Mouse (Mus musculus) midbrain, embryonic 14.5 days (tissue): ENCODE measurements around the gene Dip2b. TPM values are rescaled to one million over a fixed set of nuclear protein-coding genes. Genes with fewer than 3 reads are reported as not detected.

ENCODE experiments used
- ATAC-seq: fragments of 200-750 bp; cut with Nextera tagmentation; 2 replicates; pipeline ENCODE4 v1.8.0; 2017; ENCODE audit warnings: moderate number of reproducible peaks, moderate library complexity; ENCODE audit not compliant: low FRiP score, low TSS enrichment
- DNase-seq: peaks from one replicate; pipeline ENCODE4 v3.0.0-alpha.2; 2015
- H3K27ac ChIP-seq: fragments of 300-500 bp; sonication (generic); replicated peaks from 2 replicates; pipeline ENCODE4 v1.5.1; 2014; ENCODE audit warnings: mild to moderate bottlenecking, low read depth, low read length, moderate library complexity
- H3K27me3 ChIP-seq: fragments of 300-500 bp; sonication (generic); 2 replicates; pipeline ENCODE4 v1.6.1; 2014; ENCODE audit warnings: low read length, control low read depth, mixed read lengths; ENCODE audit not compliant: control insufficient read depth, insufficient read depth
- H3K36me3 ChIP-seq: fragments of 300-500 bp; sonication (generic); 2 replicates; pipeline ENCODE4 v1.6.1; 2014; ENCODE audit warnings: low read length, control low read depth; ENCODE audit not compliant: control insufficient read depth, insufficient read depth
- H3K4me1 ChIP-seq: fragments of 300-500 bp; sonication (generic); 2 replicates; pipeline ENCODE4 v1.6.1; 2014; ENCODE audit warnings: mild to moderate bottlenecking, antibody characterized with exemption, low read length, control low read depth; ENCODE audit not compliant: control insufficient read depth, insufficient read depth
- H3K4me2 ChIP-seq: fragments of 300-500 bp; sonication (generic); 2 replicates; pipeline ENCODE4 v1.6.1; 2014; ENCODE audit warnings: mild to moderate bottlenecking, low read length, moderate library complexity
- H3K4me3 ChIP-seq: fragments of 300-500 bp; sonication (generic); replicated peaks from 2 replicates; pipeline ENCODE4 v1.5.1; 2014; ENCODE audit warnings: low read depth, low read length
- H3K9ac ChIP-seq: fragments of 300-500 bp; sonication (generic); replicated peaks from 2 replicates; pipeline ENCODE4 v1.6.1; 2014; ENCODE audit warnings: mild to moderate bottlenecking, low read length, moderate library complexity
- H3K9me3 ChIP-seq: fragments of 300-500 bp; sonication (generic); 2 replicates; pipeline ENCODE4 v1.6.1; 2016; ENCODE audit warnings: low read length, control low read depth, mixed read lengths; ENCODE audit not compliant: control insufficient read depth
- WGBS: fragments of 180-500 bp; shearing (Covaris S2); extraction: QIAGEN DNeasy Blood & Tissue Kit; methylation state at CpG from one replicate; pipeline ENCODE4 v1.1.7; 2014; 5-methylcytosine and 5-hydroxymethylcytosine counted together
- polyA plus RNA-seq: library from polyadenylated mRNA; unstranded; fragments of >200 nt; fragmentation: Nextera tagmentation; extraction: Ambion mirVana; gene quantifications from 2 replicates; pipeline ENCODE4 v1.2.1, GENCODE M21; 2014

The Dip2b gene
- polyA plus RNA-seq, 1 experiment from 2014 or later, result 31.1 TPM

DNA sequence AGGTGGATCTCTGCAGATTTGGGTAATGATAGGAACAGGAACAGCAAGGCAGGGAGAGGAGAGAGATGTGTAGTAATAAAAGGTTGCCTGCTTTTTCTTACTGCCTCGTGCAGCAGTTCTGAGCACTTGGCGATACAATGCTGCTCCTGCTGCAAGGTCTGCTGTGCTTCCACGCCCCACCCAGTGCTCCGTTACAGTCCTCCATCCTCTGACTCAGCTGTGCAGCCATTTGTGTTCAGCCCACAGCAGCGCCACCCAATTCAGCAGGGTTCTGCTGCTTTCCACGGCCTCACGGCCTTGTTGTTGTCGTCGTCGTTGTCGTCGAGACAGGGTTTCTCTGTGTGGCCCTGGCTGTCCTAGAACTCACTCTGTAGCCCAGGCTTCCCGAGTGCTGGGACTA lies 77.9 kb downstream of the Dip2b start:
- 89% methylated on average over 13 of the region's 13 CpGs for WGBS
- no peak for DNase-seq

DNA sequence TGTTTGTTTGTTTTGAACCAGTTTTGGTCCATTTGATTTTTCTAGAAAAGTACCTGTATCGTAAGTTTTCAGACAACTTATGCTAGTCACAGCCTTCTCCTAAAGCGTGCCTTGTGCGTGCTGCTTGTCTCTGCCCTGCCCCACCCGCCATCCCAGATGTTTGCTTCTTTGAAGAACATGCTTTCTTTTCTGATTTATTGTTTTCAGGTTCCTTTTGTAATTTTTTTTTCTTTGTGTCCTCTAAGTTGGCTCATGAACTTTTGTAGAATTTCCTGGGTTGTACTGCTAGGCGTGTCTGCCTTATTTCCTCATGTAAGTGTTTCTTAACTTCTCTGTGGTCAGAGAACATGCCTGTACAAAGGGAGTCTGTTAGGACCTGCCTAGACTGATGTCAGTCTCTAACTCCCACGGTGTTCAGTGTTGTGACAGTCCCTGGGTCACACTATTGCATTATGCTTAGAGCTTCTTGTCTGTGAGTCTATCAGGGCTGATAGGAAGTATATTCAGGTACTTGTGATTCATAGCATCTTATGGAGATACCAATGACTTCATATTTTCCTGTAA lies 80.8 kb downstream of the Dip2b start:
- H3K9ac ChIP-seq, result no peak overlapping the region
- H3K4me1 ChIP-seq, result no peaks in the 10 kb centered on the region
- no peak for ATAC-seq
- H3K9me3 ChIP-seq, result no peaks in the 10 kb centered on the region
- no peak overlapping the region for H3K4me3 ChIP-seq
- H3K36me3 ChIP-seq, result peaks cover 26% of the 10 kb centered on the region
- H3K27me3 ChIP-seq, result no peaks in the 10 kb centered on the region
- WGBS, result 88% methylated on average over 6 of the region's 6 CpGs
- no peak overlapping the region for H3K27ac ChIP-seq
- no peak for DNase-seq
- H3K4me2 ChIP-seq, result no peak overlapping the region

More for the DNA sequence above, 77.9 kb downstream of the Dip2b start:
- ATAC-seq, result no peak
- peaks cover 26% of the 10 kb centered on the region for H3K36me3 ChIP-seq
- no peak overlapping the region for H3K4me2 ChIP-seq
- H3K9me3 ChIP-seq, result no peaks in the 10 kb centered on the region
- H3K27ac ChIP-seq, result no peak overlapping the region
- H3K27me3 ChIP-seq, result no peaks in the 10 kb centered on the region
- H3K4me1 ChIP-seq, result no peaks in the 10 kb centered on the region
- no peak overlapping the region for H3K9ac ChIP-seq
- H3K4me3 ChIP-seq, result no peak overlapping the region

DNA sequence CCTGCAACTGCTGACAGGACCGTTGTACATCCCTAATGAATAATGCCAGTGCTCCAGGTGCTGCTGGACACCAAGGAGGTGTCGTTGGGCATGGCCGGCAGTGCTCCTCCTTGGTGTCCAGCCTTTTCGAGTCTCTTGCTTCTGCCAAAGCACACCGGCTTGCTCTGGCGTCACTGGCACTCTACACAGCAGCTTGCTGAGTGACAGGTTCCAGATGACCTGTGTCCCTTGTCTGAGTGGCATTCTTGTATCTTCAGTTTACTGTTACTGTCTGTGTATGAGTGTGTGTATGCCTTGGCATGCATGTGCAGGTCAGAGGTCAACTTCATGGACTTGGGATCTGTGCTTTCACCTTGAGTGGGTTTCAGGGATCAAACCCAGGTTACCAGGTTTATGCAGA lies 83.0 kb downstream of the Dip2b start:
- Histone ChIP-seq H3K4me2 (no peak overlapping the region), H3K9me3 (no peaks in the 10 kb centered on the region), H3K36me3 (peaks cover 25% of the 10 kb centered on the region), H3K27me3 (no peaks in the 10 kb centered on the region), H3K4me3 (no peak overlapping the region), H3K27ac (no peak overlapping the region), H3K9ac (no peak overlapping the region), H3K4me1 (no peaks in the 10 kb centered on the region)
- WGBS, result 96% methylated on average over 6 of the region's 6 CpGs
- ATAC-seq (no peak), DNase-seq (no peak)

DNA sequence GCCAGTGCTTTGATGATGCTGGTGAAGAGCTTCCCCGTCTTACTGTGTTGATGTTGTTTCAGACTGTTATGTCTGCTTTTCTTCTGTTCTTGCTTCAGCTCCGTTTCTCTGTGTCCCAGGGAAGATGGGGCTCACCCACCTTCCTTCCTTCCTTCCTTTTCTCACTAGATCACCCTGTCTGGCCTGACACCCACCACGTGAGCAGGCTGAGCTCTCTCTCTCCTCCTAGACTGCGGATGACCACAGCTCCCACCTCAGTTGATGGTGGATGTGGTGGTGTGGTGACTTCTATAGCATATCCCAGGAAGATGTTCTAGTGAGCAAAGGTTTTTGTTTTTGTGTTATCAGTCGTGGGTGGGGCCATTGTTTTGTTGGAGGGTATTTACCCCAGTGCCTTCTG lies 85.4 kb downstream of the Dip2b start:
- Histone ChIP-seq H3K36me3 (peaks cover 3% of the 10 kb centered on the region; the same call in 1 of the 2 replicates), H3K27me3 (no peaks in the 10 kb centered on the region), H3K4me3 (no peak overlapping the region), H3K9me3 (no peaks in the 10 kb centered on the region), H3K27ac (no peak overlapping the region), H3K9ac (no peak overlapping the region), H3K4me2 (no peak overlapping the region), H3K4me1 (no peaks in the 10 kb centered on the region)
- no peak for ATAC-seq
- no peak for DNase-seq
- WGBS, result 72% methylated on average over 5 of the region's 5 CpGs

DNA sequence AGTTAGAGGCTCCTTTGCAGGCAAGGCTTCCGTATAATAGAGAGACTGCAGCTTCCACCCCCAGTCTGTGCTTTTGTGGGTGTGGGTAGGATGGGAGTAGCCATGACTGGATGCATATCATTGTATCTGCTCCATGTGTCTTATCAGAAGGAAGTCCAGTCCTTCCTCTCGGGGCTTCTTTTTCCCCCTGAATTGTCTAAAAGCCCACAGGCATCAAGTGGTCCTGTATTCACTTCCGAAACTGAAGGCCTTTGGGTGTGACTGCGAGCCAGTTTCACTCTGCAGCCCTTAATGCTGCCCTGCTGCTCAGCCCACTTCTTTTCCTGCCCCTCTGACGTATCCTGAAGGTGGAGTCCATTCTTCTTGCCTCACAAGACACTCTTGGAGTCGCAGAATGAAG lies 86.8 kb downstream of the Dip2b start:
- no peak overlapping the region for H3K4me3 ChIP-seq
- no peaks in the 10 kb centered on the region for H3K4me1 ChIP-seq
- 0 out of 2 replicates have a peak overlapping the region, but pooled peaks have one; percentile 4 for H3K9ac ChIP-seq
- no peaks in the 10 kb centered on the region for H3K36me3 ChIP-seq
- no peak overlapping the region for H3K4me2 ChIP-seq
- 89% methylated on average over 6 of the region's 6 CpGs for WGBS
- no peaks in the 10 kb centered on the region for H3K27me3 ChIP-seq
- H3K9me3 ChIP-seq, result no peaks in the 10 kb centered on the region
- DNase-seq (no peak), ATAC-seq (no peak)
- H3K27ac ChIP-seq, result no peak overlapping the region

DNA sequence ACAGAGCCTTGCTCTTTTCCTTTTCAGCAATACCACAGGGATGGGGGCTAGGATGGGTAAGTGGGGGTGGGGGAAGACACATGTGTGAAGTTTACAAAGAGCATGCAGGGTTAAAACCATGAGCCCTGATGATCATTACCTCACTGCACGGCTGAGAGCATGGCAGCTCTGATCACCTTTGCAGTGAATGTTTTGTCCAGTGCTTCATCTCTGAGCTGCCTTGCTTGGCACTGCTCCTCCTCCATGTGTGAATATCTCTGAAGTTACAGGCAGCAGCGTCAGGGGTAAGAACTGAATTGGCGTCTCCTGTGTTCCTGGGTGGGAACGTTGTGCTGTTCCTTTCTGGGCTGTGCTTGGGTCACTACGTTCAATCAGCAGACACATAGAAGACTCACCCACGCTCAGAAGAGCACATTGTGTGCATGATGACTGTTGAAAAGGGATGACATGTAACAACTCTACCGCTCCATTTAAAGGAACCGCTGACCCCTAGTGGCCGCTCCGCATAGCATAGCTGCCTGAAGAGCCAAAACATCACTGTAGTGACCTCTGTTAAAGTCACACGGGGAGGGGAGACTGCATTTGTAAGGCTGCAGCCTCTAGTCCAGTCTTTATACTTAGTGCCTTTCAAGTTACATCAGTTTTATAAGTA lies 88.1 kb downstream of the Dip2b start:
- H3K27ac ChIP-seq, result 0 out of 2 replicates have a peak overlapping the region, but pooled peaks have one; percentile 60
- no peaks in the 10 kb centered on the region for H3K9me3 ChIP-seq
- no peak overlapping the region for H3K4me3 ChIP-seq
- DNase-seq (peak; percentile 90), ATAC-seq (no peak)
- H3K4me2 ChIP-seq, result no peak overlapping the region
- no peaks in the 10 kb centered on the region for H3K4me1 ChIP-seq
- H3K27me3 ChIP-seq, result no peaks in the 10 kb centered on the region
- H3K9ac ChIP-seq, result no peak overlapping the region
- 8% methylated on average over 11 of the region's 11 CpGs for WGBS
- H3K36me3 ChIP-seq, result no peaks in the 10 kb centered on the region

DNA sequence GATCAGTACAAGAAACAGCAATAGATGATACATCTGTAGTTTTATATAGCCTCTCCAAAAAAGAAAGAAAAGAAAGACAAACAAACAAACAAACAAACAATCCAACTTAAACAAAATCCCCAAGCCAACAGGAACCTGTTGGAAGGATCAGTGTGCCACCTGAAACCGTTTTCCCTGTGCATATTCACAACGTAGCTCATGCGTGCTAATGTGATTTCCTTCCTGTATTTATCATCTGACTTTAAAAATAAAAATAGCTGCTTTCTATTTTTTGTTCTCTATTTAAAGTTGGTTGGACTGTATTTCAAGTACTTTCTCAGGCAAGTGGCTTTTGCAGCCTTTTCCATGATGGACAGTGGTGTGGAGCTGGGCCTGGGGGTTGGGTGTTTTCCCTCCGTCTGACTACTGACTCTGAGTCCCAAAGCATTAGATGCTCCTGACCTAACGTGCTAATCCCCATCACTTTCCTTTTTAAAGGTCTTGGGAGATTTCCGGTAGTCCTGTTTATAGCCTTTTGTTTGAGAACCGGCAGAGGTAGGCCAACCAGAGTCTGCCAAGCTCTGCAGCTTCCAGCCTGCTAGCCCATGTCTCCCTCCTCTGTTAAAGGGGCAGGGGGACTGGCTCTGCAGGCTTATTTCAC lies 90.8 kb downstream of the Dip2b start:
- no peak overlapping the region for H3K4me3 ChIP-seq
- DNase-seq (no peak), ATAC-seq (no peak)
- H3K9ac ChIP-seq, result no peak overlapping the region
- H3K27me3 ChIP-seq, result no peaks in the 10 kb centered on the region
- H3K36me3 ChIP-seq, result no peaks in the 10 kb centered on the region
- no peak overlapping the region for H3K4me2 ChIP-seq
- no peaks in the 10 kb centered on the region for H3K4me1 ChIP-seq
- WGBS, result 52% methylated on average over 7 of the region's 7 CpGs
- no peaks in the 10 kb centered on the region for H3K9me3 ChIP-seq
- H3K27ac ChIP-seq, result no peak overlapping the region

DNA sequence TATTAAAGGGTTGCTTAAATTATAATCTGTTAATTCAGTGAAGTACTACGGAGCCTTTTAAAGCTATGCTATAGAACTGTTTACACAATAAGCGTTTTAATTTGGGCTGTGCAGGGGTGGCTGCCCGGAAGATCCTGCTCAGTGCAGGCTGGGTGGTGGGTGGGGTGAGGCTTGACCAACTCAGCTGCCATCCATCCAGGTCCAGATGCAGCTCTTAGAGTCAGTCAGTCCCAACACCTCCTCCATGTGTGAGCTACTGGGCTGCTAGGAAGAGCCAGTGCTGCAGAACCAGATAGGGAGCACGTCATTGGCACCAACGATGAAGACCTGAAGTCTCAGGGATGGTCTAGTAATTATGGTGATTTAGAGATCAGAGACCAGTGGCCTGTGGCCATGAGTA lies 101.2 kb downstream of the Dip2b start:
- Histone ChIP-seq H3K36me3 (peaks cover 17% of the 10 kb centered on the region; the same call in 1 of the 2 replicates), H3K27me3 (no peaks in the 10 kb centered on the region), H3K9ac (no peak overlapping the region), H3K9me3 (no peaks in the 10 kb centered on the region), H3K4me3 (no peak overlapping the region), H3K4me2 (no peak overlapping the region), H3K27ac (no peak overlapping the region), H3K4me1 (no peaks in the 10 kb centered on the region)
- DNase-seq (no peak), ATAC-seq (no peak)
- WGBS, result 95% methylated on average over 5 of the region's 5 CpGs

DNA sequence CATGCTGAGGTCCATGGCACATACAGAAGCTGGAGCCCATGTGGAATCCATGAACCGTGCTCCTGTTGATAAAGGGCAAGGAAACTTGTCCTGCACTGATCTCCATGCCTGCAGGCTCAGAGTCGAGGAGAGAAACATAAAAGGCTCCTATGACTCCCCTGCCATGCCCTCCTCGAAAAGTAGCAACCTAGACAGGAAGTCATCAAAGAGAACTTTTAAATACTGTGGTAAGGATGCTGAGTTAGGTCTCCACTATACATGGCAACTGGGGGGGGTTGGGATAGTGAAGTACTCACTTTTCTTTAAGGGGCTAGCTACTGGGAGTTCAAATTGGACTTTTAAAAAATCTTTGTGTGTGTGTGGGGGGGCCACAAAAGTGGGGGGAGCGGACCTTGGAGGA lies 102.0 kb downstream of the Dip2b start:
- Histone ChIP-seq H3K27me3 (no peaks in the 10 kb centered on the region), H3K36me3 (peaks cover 14% of the 10 kb centered on the region; the same call in 1 of the 2 replicates), H3K9me3 (no peaks in the 10 kb centered on the region), H3K9ac (no peak overlapping the region), H3K4me1 (0 out of 2 replicates have a peak, but pooled peaks cover 1% of the 10 kb centered on the region), H3K4me2 (no peak overlapping the region), H3K4me3 (no peak overlapping the region), H3K27ac (no peak overlapping the region)
- DNase-seq, result no peak
- WGBS, result 88% methylated on average over 4 of the region's 4 CpGs
- no peak for ATAC-seq
